Mouse (Mus musculus): Measurements from ENCODE around the gene Phospho1.

- TF ChIP-seq CTCF (IDR thresholded peaks at IDR 0.05; ENCODE audit: insufficient read depth, low read length): no peak
- no peak for TF ChIP-seq POLR2A (IDR thresholded peaks at IDR 0.05; ENCODE audit: borderline replicate concordance, extremely low read depth, low read depth, low read length)
These were observed 45.1 kb downstream of the Phospho1 start for GRCm38 (mm10) chr11:95869442-95869841.

Measured in lung, adult 2 months (tissue).